Mouse (Mus musculus) right cerebral cortex, postnatal 36 days (tissue): ENCODE results near the gene Cldnd2.

Experiments used
- DNase-seq, 2 experiments: peaks; one replicate each; pipeline ENCODE4 v3.0.0; 2022; ENCODE audit warnings: low spot score in 2 of 2, mixed read lengths in 1 of 2

Cldnd2 gene

GRCm38 (mm10) chr7:43447801-43448200, 7.2 kb downstream of the Cldnd2 start:
- no peak for DNase-seq

GRCm38 (mm10) chr7:43448246-43448645, 7.7 kb downstream of the Cldnd2 start:
- DNase-seq: no peak

- DNase-seq: no peak
These were observed 9.2 kb downstream of the Cldnd2 start for GRCm38 (mm10) chr7:43449811-43450210.

DNA sequence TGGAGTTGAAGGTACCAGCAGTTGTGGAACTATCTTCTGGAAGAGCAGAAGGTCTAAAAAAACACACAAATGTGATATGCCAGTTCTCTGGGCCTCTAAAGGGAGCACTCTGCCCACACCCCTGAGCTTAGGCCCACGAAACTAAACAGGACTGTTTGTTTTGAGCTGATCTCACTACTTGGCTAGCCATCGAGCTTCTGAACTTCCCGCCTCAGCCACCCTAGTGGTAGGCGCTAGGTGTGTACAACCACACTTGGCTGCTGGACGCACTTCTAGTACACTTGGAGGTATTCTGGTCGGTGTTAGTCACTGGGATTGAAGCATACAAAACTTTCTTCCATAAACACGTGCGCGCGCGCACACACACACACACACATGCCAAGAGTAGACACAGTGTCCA, 11.1 kb downstream of the Cldnd2 start:
- DNase-seq: no peak

DNA sequence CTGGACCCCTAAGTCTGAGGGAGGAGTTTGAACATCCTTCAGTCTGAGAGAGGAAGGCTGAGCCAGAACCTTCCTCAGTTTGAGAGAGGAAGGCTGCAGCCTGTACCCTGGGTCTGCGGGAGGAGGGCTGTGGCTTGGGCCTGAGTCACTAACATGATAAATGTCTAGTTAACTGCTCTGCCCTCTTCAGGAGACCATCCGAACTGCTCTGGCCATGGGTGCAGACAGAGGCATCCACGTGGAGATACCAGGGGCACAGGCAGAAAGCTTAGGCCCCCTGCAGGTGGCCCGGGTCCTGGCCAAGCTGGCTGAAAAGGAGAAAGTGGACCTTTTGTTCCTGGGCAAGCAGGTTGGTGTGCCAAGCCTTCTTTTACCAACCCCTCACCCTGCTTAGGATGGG, 12.0 kb downstream of the Cldnd2 start:
- DNase-seq: no peak

DNA sequence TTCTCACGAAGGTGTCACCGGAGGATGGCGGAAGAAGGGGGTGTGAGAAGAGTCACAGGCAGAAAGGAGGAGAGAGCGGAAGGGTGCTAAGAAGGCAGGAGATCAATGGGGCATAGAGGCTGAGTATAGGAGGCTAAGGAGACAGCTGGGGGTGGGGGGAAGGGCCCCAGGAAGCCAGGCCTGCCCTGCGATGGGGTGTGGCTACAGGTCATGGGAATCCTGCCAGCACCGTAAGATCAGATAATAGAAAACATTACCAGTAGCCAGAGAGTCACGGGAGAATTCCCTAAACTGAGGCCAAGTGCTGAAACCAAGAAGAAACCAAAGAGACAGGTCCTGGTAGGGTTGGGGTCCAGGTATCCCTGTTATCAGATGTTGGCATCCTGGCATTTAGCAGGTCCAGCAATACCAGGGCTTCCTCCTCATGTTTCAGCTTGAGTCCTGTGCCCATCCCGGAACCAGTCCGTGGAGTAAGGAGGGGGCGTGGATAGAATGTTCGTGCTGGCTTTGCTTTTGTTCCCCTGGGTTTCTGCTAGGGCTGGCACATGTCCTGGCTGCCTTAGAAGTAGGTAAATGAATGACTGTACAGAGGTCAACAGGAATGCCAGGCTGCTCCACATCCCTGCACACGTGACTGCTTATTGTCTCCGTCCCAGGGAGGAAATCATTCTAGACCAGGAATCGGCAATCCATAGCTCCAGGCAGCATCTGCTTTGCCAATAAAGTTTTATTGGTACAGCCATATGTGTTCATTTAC, 13.2 kb downstream of the Cldnd2 start:
- DNase-seq: no peak

- no peak for DNase-seq
These were observed 13.8 kb downstream of the Cldnd2 start for GRCm38 (mm10) chr7:43454371-43454770.

DNA sequence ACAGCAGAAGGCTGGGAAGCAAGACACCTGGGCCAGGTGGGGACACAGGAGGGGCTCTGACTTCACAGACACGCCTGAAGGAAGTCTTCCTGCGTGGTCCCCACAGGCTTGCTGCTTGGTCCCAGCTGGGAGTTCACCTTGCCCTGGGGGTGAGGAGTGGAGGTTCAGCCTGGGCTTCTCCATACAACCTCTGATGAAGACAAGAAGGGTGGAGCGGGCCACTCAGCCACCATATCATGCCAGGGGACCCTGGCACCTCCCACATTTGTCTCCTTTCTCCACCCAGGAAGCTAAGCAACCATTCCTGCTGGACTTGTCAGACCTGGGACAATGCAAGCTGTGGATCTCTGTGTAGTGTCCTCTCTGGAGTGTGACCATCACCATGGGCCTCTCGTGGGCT, 22.3 kb downstream of the Cldnd2 start, which contains the start of gene Vsig10l:
TSS of gene Vsig10l (plus strand) at position 301 of the 400 bp plus-strand sequence.
- DNase-seq: no peak

GRCm38 (mm10) chr7:43463976-43464375, 23.4 kb downstream of the Cldnd2 start:
- DNase-seq: no peak

- DNase-seq: no peak
These were observed 24.3 kb downstream of the Cldnd2 start for GRCm38 (mm10) chr7:43464864-43465343.

GRCm38 (mm10) chr7:43465344-43466098, 24.9 kb downstream of the Cldnd2 start:
- peak; percentile 64 to 74 for DNase-seq

- peak in 1 of 2 experiments; percentile 64 for DNase-seq
These were observed 25.6 kb downstream of the Cldnd2 start for GRCm38 (mm10) chr7:43466099-43466694.

DNA sequence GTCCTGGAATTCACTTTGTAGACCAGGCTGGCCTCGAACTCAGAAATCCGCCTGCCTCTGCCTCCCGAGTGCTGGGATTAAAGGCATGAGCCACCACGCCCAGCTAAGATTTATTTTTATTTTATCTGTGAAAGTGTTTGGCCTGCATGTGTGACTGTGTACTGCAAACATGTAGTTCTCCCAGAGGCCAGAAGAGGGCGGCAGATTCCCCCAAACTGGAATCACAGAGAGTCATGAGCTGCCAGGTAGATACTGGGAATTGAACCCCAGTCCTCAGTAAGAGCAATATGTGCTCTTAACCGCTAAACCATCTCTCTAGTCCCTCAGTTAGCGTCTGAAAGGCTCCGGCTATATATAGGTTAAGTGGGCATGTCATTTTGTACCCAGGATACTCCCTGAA, 29.8 kb downstream of the Cldnd2 start:
- DNase-seq: no peak

DNA sequence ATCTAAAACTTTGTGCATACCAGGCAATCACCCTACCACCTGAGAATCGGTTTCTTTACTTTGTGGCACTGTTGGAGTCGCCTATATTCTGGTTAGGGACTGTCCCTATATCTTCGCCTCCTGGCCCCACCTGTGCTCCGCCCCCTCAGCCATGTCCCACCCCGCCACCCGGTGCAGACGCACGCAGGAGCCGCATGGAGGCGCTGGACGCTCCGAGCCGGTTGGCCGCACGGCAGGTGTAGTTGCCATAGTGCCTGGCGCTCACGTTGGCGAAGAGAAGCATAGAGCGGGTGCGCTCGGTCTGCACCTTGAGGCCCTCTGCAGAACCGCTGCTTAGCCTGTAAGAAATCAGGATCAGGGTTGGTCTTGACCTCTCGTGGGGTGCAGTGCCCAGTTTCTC, 35.1 kb downstream of the Cldnd2 start:
- DNase-seq: no peak

DNA sequence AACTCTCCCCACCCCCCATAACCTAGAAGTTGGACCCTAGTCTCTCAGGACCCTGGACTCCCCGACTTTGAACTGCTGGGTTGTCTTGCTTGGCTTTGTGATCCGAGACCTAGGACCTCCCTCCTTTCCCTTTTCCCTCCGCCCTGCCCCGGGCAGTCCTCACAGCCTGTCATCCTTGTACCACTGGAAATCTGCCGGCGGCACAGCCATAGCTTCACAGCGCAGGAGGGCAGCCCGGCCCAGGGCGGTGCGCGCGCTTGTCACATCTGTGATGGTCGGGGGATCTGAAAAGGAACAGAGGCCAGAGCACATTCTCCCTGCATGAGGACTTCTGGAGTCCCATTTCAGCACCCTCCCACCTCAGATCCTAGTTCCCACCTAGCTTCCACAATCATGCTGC, 35.8 kb downstream of the Cldnd2 start:
- DNase-seq: no peak

DNA sequence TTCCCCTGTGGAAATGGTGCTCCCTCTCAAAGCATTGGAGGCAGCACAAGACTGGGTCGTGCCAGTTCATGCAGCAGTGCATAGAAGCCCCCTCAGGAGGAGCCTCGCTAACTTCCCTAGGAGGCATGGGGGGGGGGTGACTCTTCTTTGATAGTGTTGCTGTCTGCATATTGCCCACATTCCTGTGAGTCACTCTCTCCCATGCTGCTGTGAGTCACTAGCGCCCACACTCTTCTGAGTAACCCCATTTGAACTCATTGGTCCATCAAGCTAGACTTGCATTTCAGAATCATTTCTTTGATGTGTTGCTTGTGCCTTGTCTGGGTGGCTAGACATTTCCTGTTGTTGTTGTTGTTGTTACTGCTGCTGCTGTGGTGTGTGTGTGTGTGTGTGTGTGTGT, 40.6 kb downstream of the Cldnd2 start:
- peak; percentile 75 to 82 for DNase-seq

- no peak for DNase-seq
These were observed 41.6 kb downstream of the Cldnd2 start for GRCm38 (mm10) chr7:43482090-43482716.

- no peak for DNase-seq
These were observed 42.7 kb downstream of the Cldnd2 start for GRCm38 (mm10) chr7:43483236-43483635.

DNA sequence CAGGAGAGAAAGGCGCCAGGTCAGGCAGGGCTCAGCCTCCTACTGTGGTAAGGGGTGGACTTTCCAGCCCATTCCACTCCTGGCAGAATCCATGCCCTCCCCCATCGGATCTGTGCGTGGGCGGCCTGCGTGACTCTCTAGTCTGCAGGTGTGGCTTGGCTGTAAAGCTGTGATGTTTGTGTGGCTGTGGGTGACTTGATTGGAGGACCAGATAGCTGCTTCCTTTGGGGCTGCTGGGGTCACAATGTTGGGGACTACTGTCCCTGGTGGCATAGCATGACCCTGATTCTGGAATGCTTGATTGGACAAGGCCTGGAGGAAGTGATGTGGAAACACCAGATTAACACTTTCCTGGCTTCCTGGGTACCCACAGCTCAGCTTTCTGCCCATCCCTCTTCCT, 48.1 kb downstream of the Cldnd2 start:
- DNase-seq: no peak

GRCm38 (mm10) chr7:43489631-43490125, 49.1 kb downstream of the Cldnd2 start, which contains the start of gene Iglon5:
Gene Iglon5, minus strand, starts transcription at chr7:43490075.
- DNase-seq: no peak

DNA sequence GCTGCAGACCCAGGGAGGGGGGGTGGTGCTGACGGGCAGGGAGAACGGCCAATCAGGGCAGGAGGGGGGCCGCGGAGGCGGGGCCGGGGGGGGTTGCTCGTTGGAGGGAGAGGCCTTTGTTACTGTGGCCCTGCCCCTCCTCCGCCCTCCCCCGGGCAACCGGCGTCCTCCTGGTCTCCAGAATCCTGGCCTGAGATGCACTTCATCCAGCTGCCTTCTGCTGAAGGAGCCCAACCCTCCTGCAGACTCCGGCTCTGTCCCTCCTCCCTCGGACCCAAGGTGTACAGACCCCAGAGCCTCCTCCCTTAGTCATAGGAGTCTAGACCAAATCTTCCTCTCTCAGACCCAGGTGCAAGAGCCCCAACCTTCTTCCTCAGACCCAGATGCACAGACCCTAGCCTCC, 49.6 kb downstream of the Cldnd2 start:
- peak; percentile 76 to 78 for DNase-seq

DNA sequence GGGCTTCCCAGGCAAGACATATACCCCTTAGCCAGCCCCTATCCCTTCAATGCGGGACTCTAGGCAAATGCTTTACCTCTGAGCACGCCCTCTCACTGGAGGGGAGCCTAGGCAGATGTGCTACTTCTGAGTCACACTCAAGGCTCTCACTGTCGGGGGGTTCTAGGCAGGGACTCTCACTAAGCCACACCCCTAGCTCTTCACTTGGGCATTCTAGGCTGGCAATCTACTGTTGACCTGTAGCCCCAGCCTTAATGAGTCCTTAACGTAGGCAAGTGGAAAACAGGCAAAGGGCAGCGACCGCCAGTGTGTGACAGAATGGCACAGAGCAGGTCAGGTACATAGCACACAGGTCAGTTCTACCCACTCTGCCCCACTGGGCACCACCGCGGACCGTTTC, 50.3 kb downstream of the Cldnd2 start:
- no peak for DNase-seq
